Mouse (Mus musculus): Measurements from ENCODE around the gene Gm7073.

Gm7073 gene

GRCm38 (mm10) chrX:60542901-60543300 is 3.9 kb upstream of the Gm7073 start:
- H3K27me3 ChIP-seq (ENCODE audit: insufficient read depth, low read length), result no peaks in the 10 kb centered on the region
- TF ChIP-seq NANOG (IDR thresholded peaks at IDR 0.05; ENCODE audit: borderline replicate concordance, low read length), result no peak
- no peak for TF ChIP-seq CTCF (conservative IDR thresholded peaks at IDR 0.05; ENCODE audit: low read length)
- TF ChIP-seq POU5F1 (IDR thresholded peaks at IDR 0.05; ENCODE audit: borderline replicate concordance, low read length), result no peak

GRCm38 (mm10) chrX:60503995-60504394 is 35.1 kb downstream of the Gm7073 start:
- no peaks in the 10 kb centered on the region for H3K27me3 ChIP-seq (ENCODE audit: insufficient read depth, low read length)

More at GRCm38 (mm10) chrX:60542901-60543300, 3.9 kb upstream of the Gm7073 start:
- no peak overlapping the region for H3K4me3 ChIP-seq (replicated peaks; ENCODE audit: low read length)
- no peaks in the 10 kb centered on the region for H3K9me3 ChIP-seq (ENCODE audit: low read length)
- H3K36me3 ChIP-seq (ENCODE audit: insufficient read depth, low read length), result no peaks in the 10 kb centered on the region
- peaks cover 11% of the 10 kb centered on the region for H3K4me1 ChIP-seq (replicated peaks; ENCODE audit: low read depth, low read length)

GRCm38 (mm10) chrX:60497750-60498149 is 41.3 kb downstream of the Gm7073 start:
- no peak overlapping the region for H3K4me3 ChIP-seq (replicated peaks; ENCODE audit: low read length)
- no peaks in the 10 kb centered on the region for H3K36me3 ChIP-seq (ENCODE audit: insufficient read depth, low read length)

More at GRCm38 (mm10) chrX:60503995-60504394, 35.1 kb downstream of the Gm7073 start:
- no peak overlapping the region for H3K4me3 ChIP-seq (replicated peaks; ENCODE audit: low read length)
- TF ChIP-seq NANOG (IDR thresholded peaks at IDR 0.05; ENCODE audit: borderline replicate concordance, low read length), result no peak
- peak; percentile 30 for TF ChIP-seq CTCF (conservative IDR thresholded peaks at IDR 0.05; ENCODE audit: low read length)
- no peaks in the 10 kb centered on the region for H3K9me3 ChIP-seq (ENCODE audit: low read length)
- H3K4me1 ChIP-seq (replicated peaks; ENCODE audit: low read depth, low read length), result no peaks in the 10 kb centered on the region
- no peaks in the 10 kb centered on the region for H3K36me3 ChIP-seq (ENCODE audit: insufficient read depth, low read length)

DNA sequence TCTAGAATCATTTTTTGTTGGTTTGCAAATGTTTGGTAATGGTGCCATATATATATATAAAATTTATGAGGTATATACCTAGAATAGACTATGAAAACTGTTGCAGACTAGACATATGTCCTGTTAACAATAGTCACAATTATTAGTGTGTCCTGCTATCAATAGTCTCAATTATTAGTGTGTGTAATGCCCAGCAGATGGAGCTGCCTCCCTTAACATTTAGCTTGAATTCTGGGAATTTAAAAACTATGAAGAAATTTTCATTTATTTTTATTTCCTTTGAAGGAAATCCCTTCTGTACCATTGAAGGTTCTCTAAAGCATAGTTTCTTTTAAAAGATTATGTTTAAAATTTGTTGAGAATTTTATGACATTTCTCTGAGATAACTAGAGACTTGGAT is 43.7 kb downstream of the Gm7073 start:
- H3K27me3 ChIP-seq (ENCODE audit: insufficient read depth, low read length), result no peaks in the 10 kb centered on the region
- H3K4me1 ChIP-seq (replicated peaks; ENCODE audit: low read depth, low read length), result no peaks in the 10 kb centered on the region
- no peak overlapping the region for H3K4me3 ChIP-seq (replicated peaks; ENCODE audit: low read length)
- H3K36me3 ChIP-seq (ENCODE audit: insufficient read depth, low read length), result no peaks in the 10 kb centered on the region
- no peak for TF ChIP-seq NANOG (IDR thresholded peaks at IDR 0.05; ENCODE audit: borderline replicate concordance, low read length)
- TF ChIP-seq CTCF (conservative IDR thresholded peaks at IDR 0.05; ENCODE audit: low read length), result no peak
- TF ChIP-seq POU5F1 (IDR thresholded peaks at IDR 0.05; ENCODE audit: borderline replicate concordance, low read length), result no peak
- H3K9me3 ChIP-seq (ENCODE audit: low read length), result no peaks in the 10 kb centered on the region

More at GRCm38 (mm10) chrX:60497750-60498149, 41.3 kb downstream of the Gm7073 start:
- no peaks in the 10 kb centered on the region for H3K27me3 ChIP-seq (ENCODE audit: insufficient read depth, low read length)
- TF ChIP-seq CTCF (conservative IDR thresholded peaks at IDR 0.05; ENCODE audit: low read length), result no peak
- H3K9me3 ChIP-seq (ENCODE audit: low read length), result no peaks in the 10 kb centered on the region
- H3K4me1 ChIP-seq (replicated peaks; ENCODE audit: low read depth, low read length), result no peaks in the 10 kb centered on the region

DNA sequence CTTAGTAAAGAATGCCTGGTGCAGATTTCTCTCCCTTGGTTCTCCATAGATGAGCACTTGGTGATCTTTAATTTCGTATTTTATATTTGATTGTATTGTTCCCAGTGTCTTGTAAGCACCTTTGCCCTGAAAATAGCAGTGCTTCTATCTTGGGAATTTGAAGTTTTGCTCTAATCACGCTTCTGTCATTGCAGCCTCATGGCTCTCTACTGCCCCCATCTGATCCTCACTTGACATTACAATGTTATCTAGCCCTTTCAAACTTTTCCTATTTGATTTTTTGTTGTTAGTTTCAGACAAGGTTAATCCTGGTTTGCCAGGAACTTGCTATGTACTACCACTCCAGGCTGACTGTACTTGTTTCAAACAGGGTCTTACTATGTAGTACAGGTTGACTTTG is 75.3 kb downstream of the Gm7073 start:
- Histone ChIP-seq H3K27me3 (ENCODE audit: insufficient read depth, low read length) (no peaks in the 10 kb centered on the region), H3K4me1 (replicated peaks; ENCODE audit: low read depth, low read length) (no peaks in the 10 kb centered on the region), H3K9me3 (ENCODE audit: low read length) (no peaks in the 10 kb centered on the region), H3K36me3 (ENCODE audit: insufficient read depth, low read length) (no peaks in the 10 kb centered on the region), H3K4me3 (replicated peaks; ENCODE audit: low read length) (no peak overlapping the region)
- TF ChIP-seq CTCF (conservative IDR thresholded peaks at IDR 0.05; ENCODE audit: low read length) (peak; percentile 69), POU5F1 (IDR thresholded peaks at IDR 0.05; ENCODE audit: borderline replicate concordance, low read length) (no peak)

DNA sequence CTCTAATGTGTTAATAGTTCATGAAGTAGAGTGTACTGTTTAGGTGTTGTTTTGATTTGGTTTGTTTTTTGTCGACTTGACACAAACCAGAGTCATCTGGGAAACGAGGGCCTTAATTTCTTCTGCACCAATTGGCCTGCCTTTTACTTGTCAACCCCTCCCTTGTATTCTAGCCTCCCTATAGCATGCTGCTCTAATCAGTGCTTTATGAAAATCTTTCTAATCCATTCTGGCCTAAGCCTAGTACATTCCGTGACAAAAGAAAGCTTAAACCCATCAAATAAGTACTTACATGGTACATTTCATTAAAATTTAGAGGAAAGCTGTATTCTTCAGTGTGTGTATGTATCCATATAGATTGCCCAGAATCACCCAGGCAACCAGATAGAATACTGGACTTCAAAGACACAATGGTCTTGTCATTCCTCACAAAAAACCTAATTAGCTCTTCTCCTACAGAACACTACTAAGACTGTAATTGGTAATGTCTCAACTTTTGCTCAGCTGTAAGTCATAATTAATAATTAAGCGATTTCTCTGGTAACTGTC is 124.4 kb downstream of the Gm7073 start:
- no peaks in the 10 kb centered on the region for H3K9me3 ChIP-seq (ENCODE audit: low read length)
- TF ChIP-seq NANOG (IDR thresholded peaks at IDR 0.05; ENCODE audit: borderline replicate concordance, low read length) (no peak), POU5F1 (IDR thresholded peaks at IDR 0.05; ENCODE audit: borderline replicate concordance, low read length) (no peak), CTCF (conservative IDR thresholded peaks at IDR 0.05; ENCODE audit: low read length) (no peak)
- no peaks in the 10 kb centered on the region; the same call in 1 of the 2 replicates for H3K4me1 ChIP-seq (replicated peaks; ENCODE audit: low read depth, low read length)
- no peaks in the 10 kb centered on the region for H3K27me3 ChIP-seq (ENCODE audit: insufficient read depth, low read length)
- H3K4me3 ChIP-seq (replicated peaks; ENCODE audit: low read length), result no peak overlapping the region
- H3K36me3 ChIP-seq (ENCODE audit: insufficient read depth, low read length), result no peaks in the 10 kb centered on the region

DNA sequence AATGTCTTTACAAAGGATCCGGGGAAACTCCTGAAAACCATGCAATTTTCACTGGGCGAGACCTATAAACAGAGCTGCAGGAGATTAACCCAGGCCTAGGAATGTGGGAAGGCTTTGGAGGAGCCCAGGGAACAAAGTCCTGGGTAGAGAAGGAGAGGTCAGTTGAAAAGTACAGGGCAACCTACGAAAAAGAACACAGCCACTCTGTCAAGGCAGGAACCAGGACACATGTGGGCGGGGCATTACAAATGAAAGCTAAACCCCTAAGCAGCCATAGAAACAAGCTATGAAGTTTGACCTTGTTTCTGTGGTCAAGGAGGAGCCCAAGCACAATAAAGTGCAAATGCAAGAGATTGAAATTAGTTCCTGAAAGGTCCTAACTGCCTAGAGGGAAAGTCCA is 133.4 kb downstream of the Gm7073 start:
- H3K27me3 ChIP-seq (ENCODE audit: insufficient read depth, low read length), result peaks cover 11% of the 10 kb centered on the region; the same call in 1 of the 2 replicates
- no peaks in the 10 kb centered on the region for H3K9me3 ChIP-seq (ENCODE audit: low read length)
- TF ChIP-seq CTCF (conservative IDR thresholded peaks at IDR 0.05; ENCODE audit: low read length), result no peak
- H3K4me3 ChIP-seq (replicated peaks; ENCODE audit: low read length), result no peak overlapping the region
- H3K4me1 ChIP-seq (replicated peaks; ENCODE audit: low read depth, low read length), result peaks cover 13% of the 10 kb centered on the region
- no peaks in the 10 kb centered on the region for H3K36me3 ChIP-seq (ENCODE audit: insufficient read depth, low read length)

- Histone ChIP-seq H3K36me3 (ENCODE audit: insufficient read depth, low read length) (no peaks in the 10 kb centered on the region), H3K4me3 (replicated peaks; ENCODE audit: low read length) (peak overlapping the region; percentile 87), H3K27me3 (ENCODE audit: insufficient read depth, low read length) (peaks cover 11% of the 10 kb centered on the region; the same call in 1 of the 2 replicates), H3K4me1 (replicated peaks; ENCODE audit: low read depth, low read length) (peaks cover 13% of the 10 kb centered on the region), H3K9me3 (ENCODE audit: low read length) (no peaks in the 10 kb centered on the region)
- no peak for TF ChIP-seq POU5F1 (IDR thresholded peaks at IDR 0.05; ENCODE audit: borderline replicate concordance, low read length)
- TF ChIP-seq CTCF (conservative IDR thresholded peaks at IDR 0.05; ENCODE audit: low read length), result no peak
- TF ChIP-seq NANOG (IDR thresholded peaks at IDR 0.05; ENCODE audit: borderline replicate concordance, low read length), result no peak
These were observed 134.4 kb downstream of the Gm7073 start for GRCm38 (mm10) chrX:60404668-60405044.

Measured in E14TG2a.4 (cell line).